Mouse (Mus musculus) hindbrain, embryonic 13.5 days (tissue): Measurements from ENCODE around the gene 1810062G17Rik. TPM values are rescaled to one million over a fixed set of nuclear protein-coding genes. Genes with fewer than 3 reads are reported as not detected.

Experiments
- ATAC-seq: fragments of 200-750 bp; cut with Nextera tagmentation; 2 replicates; pipeline ENCODE4 v1.8.0; 2017; ENCODE audit warnings: moderate TSS enrichment; ENCODE audit not compliant: low FRiP score
- H3K27ac ChIP-seq: fragments of 300-500 bp; sonication (generic); 2 replicates; pipeline ENCODE4 v1.5.1; 2015; ENCODE audit warnings: inconsistent platforms, mild to moderate bottlenecking, moderate library complexity
- H3K27me3 ChIP-seq: fragments of 300-500 bp; sonication (generic); 2 replicates; pipeline ENCODE4 v1.6.1; 2015; ENCODE audit warnings: mild to moderate bottlenecking, inconsistent platforms
- H3K36me3 ChIP-seq: fragments of 300-500 bp; sonication (generic); 2 replicates; pipeline ENCODE4 v1.6.1; 2015; ENCODE audit warnings: mild to moderate bottlenecking, inconsistent platforms
- H3K4me1 ChIP-seq: fragments of 300-500 bp; sonication (generic); replicated peaks from 2 replicates; pipeline ENCODE4 v1.6.1; 2015; ENCODE audit warnings: inconsistent platforms
- H3K4me2 ChIP-seq: fragments of 300-500 bp; sonication (generic); 2 replicates; pipeline ENCODE4 v1.6.1; 2015; ENCODE audit warnings: inconsistent platforms, mild to moderate bottlenecking, moderate library complexity
- H3K4me3 ChIP-seq: fragments of 300-500 bp; sonication (generic); 2 replicates; pipeline ENCODE4 v1.5.1; 2015; ENCODE audit warnings: mild to moderate bottlenecking, inconsistent platforms
- H3K9ac ChIP-seq: fragments of 300-500 bp; sonication (generic); 2 replicates; pipeline ENCODE4 v1.6.1; 2015; ENCODE audit warnings: mild to moderate bottlenecking, inconsistent platforms
- H3K9me3 ChIP-seq: fragments of 300-500 bp; sonication (generic); 2 replicates; pipeline ENCODE4 v1.6.1; 2016; ENCODE audit warnings: inconsistent platforms
- WGBS: fragments of 180-500 bp; shearing (Covaris S2); methylation state at CpG from one replicate; pipeline ENCODE4 v1.1.7; 2015; 5-methylcytosine and 5-hydroxymethylcytosine counted together
- polyA plus RNA-seq: library from polyadenylated mRNA; unstranded; fragments of >200 nt; fragmentation: Nextera tagmentation; extraction: Ambion mirVana; gene quantifications from 2 replicates; pipeline ENCODE4 v1.2.1, GENCODE M21; 2015

The 1810062G17Rik gene
- polyA plus RNA-seq, 1 experiment from 2014 or later, result not detected

DNA sequence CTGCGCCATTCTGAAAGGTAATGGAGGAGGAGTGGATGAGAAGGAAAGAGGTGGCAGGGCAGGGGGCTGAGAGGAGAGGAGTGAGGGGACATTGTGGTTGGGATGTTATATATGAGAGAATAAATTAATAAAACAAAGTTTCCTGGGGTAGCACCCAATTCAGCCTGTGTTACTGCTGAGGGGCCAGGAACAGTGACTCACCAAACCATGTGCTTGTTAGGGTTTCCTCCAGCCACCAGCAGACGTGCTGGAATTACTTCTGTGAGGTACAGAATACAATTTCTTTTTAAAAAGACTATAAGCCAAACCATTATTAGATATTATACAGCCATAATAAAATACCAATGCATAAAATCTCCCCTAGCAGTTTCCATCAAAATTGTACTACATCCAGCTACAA lies 18.9 kb downstream of the 1810062G17Rik start:
- no peaks in the 10 kb centered on the region for H3K27me3 ChIP-seq
- H3K4me2 ChIP-seq, result no peak overlapping the region
- peaks cover 11% of the 10 kb centered on the region; the same call in 1 of the 2 replicates for H3K4me1 ChIP-seq
- no peak overlapping the region for H3K9ac ChIP-seq
- WGBS, result 82% methylated on average over 2 of the region's 2 CpGs
- H3K27ac ChIP-seq, result no peak overlapping the region
- no peaks in the 10 kb centered on the region for H3K9me3 ChIP-seq
- no peaks in the 10 kb centered on the region for H3K36me3 ChIP-seq
- no peak overlapping the region for H3K4me3 ChIP-seq
- no peak for ATAC-seq

DNA sequence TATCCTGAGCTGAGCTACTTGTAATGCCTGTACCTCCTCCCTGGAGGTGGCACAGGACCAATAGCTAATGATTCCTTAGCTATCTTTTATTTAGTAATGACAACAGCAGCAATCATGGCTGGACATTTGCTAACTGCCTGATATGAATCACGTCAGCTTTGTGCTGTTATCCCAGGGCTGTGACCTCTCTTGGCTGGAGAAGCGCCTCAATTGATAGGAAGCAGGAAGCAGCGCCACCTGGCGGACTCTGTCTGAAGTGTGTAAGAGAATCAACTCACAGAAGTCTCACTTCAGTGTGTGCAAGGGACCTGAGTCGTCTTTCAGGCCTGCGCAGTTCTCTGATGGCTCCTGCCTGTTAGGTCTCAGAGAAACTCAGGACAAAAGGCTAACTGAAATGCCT lies 19.7 kb downstream of the 1810062G17Rik start:
- Histone ChIP-seq H3K9me3 (no peaks in the 10 kb centered on the region), H3K27me3 (no peaks in the 10 kb centered on the region), H3K27ac (no peak overlapping the region), H3K36me3 (no peaks in the 10 kb centered on the region), H3K4me3 (no peak overlapping the region), H3K4me2 (no peak overlapping the region), H3K9ac (no peak overlapping the region), H3K4me1 (peaks cover 11% of the 10 kb centered on the region; the same call in 1 of the 2 replicates)
- ATAC-seq, result peak; percentile 53; the same call in 1 of the 2 replicates
- WGBS, result 10% methylated on average over 6 of the region's 6 CpGs

DNA sequence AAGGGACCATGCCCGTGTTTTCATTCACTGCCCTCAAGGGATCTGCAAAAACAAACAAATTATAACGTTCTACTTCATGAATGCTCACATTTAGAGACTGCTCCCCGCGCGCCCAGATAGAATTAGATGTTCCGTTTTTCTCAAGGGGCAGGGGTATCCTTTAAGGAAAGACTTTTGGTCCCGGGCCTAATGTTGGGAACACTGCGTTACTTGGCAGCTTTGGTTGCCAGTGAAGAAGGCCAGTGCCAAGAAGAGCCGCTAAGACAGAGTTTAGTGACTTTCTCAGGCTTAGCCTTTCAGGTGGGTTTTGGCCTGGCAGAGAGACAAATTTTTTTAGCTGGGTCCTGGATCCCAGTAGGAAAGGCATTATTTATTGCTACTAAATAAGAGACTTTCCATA lies 20.5 kb downstream of the 1810062G17Rik start:
- Histone ChIP-seq H3K9ac (no peak overlapping the region), H3K4me2 (no peak overlapping the region), H3K9me3 (no peaks in the 10 kb centered on the region), H3K27me3 (no peaks in the 10 kb centered on the region), H3K4me3 (no peak overlapping the region), H3K36me3 (no peaks in the 10 kb centered on the region), H3K4me1 (peaks cover 11% of the 10 kb centered on the region; the same call in 1 of the 2 replicates), H3K27ac (no peak overlapping the region)
- ATAC-seq, result no peak
- 89% methylated on average over 9 of the region's 9 CpGs for WGBS

DNA sequence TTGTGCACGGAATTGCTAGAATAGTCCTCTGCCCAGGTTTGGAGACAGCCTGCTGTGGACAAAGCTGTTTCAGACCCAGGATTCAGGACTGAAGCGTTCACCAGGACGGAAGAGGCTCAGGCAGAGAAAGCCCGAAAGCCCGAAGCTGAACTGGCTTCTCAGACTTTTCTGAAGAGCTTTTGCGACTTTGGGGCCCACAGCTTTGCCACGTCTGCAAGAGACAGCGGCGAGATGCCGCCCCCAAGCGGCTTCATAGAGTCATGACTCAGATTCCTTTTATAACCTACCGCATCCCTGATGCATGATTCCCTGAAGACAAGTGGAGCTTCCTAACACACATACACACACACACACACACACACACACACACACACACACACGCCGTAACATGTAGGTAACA lies 21.0 kb downstream of the 1810062G17Rik start:
- no peak for ATAC-seq
- Histone ChIP-seq H3K9me3 (no peaks in the 10 kb centered on the region), H3K4me3 (no peak overlapping the region), H3K4me1 (peaks cover 11% of the 10 kb centered on the region; the same call in 1 of the 2 replicates), H3K27ac (no peak overlapping the region), H3K36me3 (no peaks in the 10 kb centered on the region), H3K9ac (no peak overlapping the region), H3K27me3 (no peaks in the 10 kb centered on the region), H3K4me2 (no peak overlapping the region)
- 22% methylated on average over 14 of the region's 14 CpGs for WGBS

DNA sequence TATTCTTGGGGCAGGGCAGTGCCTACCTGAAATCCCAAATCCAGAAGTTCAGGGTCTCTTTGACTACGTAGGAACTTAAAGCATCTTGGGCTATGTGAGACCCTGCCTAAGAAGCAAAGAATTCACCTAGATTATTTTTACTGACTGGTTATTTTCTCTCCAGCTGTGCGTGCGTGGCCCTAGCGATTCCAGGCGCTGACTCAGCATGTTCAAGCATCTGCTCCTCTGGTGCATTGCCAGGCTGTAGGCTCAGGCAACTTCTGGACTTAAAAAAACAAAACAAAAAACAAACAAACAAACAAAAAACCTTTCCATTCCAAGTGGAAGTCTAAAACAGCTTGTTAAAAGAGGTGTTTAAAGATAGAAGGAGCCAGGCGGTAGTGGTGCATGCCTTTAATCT lies 22.5 kb downstream of the 1810062G17Rik start:
- no peak overlapping the region for H3K27ac ChIP-seq
- no peak for ATAC-seq
- H3K4me3 ChIP-seq, result no peak overlapping the region
- no peak overlapping the region for H3K9ac ChIP-seq
- H3K36me3 ChIP-seq, result no peaks in the 10 kb centered on the region
- 91% methylated on average over 6 of the region's 6 CpGs for WGBS
- H3K9me3 ChIP-seq, result no peaks in the 10 kb centered on the region
- H3K4me2 ChIP-seq, result no peak overlapping the region
- peaks cover 11% of the 10 kb centered on the region; the same call in 1 of the 2 replicates for H3K4me1 ChIP-seq
- H3K27me3 ChIP-seq, result no peaks in the 10 kb centered on the region

DNA sequence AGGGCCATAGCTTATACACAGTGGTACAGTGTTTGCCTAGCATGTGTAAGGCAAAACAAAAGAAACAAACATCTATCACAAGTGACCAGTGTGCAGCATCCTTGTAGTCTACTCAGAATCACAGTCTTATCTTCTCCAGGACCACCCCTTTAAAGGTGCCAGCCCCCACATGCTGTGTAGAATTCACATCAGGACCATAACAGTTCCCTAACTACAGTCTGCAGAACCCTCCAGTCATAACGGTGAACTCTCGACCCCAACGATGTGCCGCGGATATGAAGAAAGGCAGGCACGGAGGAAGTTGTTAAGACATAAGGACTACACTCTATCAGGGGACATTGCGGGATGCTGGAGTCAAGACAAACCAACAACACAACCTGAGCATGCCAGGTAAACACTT lies 23.7 kb downstream of the 1810062G17Rik start:
- no peak overlapping the region for H3K9ac ChIP-seq
- H3K27me3 ChIP-seq, result no peaks in the 10 kb centered on the region
- H3K36me3 ChIP-seq, result no peaks in the 10 kb centered on the region
- no peaks in the 10 kb centered on the region for H3K9me3 ChIP-seq
- H3K27ac ChIP-seq, result no peak overlapping the region
- no peak overlapping the region for H3K4me2 ChIP-seq
- no peak overlapping the region for H3K4me3 ChIP-seq
- WGBS, result 94% methylated on average over 7 of the region's 7 CpGs
- H3K4me1 ChIP-seq, result 0 out of 2 replicates have a peak, but pooled peaks cover 3% of the 10 kb centered on the region
- ATAC-seq, result no peak

DNA sequence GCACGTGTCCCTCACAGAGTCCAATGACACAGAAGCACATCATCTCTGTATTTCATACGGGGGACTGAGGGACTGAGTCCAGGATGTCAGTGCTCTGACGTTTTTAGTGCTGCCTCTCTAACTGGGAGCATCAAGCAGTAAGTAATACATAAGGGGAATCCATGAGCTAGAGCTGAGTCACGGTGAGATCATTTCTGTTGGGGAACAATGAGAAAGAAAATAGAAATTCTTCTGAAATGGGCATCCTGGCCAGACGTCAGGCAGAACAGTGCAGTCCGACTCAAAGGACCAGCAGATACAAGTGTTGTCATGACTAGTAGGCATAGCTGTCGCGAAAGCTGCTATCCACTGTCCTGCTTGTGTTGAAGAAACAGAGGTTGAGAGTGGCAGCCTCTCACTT lies 25.2 kb downstream of the 1810062G17Rik start:
- Histone ChIP-seq H3K9me3 (no peaks in the 10 kb centered on the region), H3K9ac (no peak overlapping the region), H3K4me3 (no peak overlapping the region), H3K4me2 (no peak overlapping the region), H3K27me3 (no peaks in the 10 kb centered on the region), H3K4me1 (0 out of 2 replicates have a peak, but pooled peaks cover 3% of the 10 kb centered on the region), H3K27ac (no peak overlapping the region), H3K36me3 (no peaks in the 10 kb centered on the region)
- 91% methylated on average over 8 of the region's 8 CpGs for WGBS
- no peak for ATAC-seq

DNA sequence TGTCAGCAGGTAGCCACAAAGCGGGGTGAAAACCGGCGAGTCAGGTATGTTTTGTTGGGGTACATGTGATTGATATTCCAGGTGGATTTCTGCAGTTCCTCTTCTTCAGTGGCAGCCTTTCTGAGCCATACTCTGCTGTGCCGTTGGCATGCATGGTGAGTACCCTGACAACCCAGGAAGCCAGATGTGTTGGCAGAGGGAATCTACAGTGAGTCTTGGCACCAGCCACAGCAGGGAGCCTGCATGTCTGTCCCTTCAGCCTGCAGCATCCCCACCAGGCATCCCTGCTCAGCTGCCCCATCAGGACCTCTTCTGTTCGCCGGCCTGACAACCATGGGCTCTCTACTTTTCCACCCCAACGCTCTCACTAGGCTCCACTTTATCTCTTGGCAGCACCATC lies 25.8 kb downstream of the 1810062G17Rik start:
- H3K4me3 ChIP-seq, result no peak overlapping the region
- H3K4me2 ChIP-seq, result no peak overlapping the region
- no peak overlapping the region for H3K27ac ChIP-seq
- ATAC-seq, result no peak
- WGBS, result 79% methylated on average over 7 of the region's 7 CpGs
- H3K9me3 ChIP-seq, result no peaks in the 10 kb centered on the region
- H3K9ac ChIP-seq, result no peak overlapping the region
- no peaks in the 10 kb centered on the region for H3K27me3 ChIP-seq
- no peaks in the 10 kb centered on the region for H3K36me3 ChIP-seq
- 0 out of 2 replicates have a peak, but pooled peaks cover 2% of the 10 kb centered on the region for H3K4me1 ChIP-seq

DNA sequence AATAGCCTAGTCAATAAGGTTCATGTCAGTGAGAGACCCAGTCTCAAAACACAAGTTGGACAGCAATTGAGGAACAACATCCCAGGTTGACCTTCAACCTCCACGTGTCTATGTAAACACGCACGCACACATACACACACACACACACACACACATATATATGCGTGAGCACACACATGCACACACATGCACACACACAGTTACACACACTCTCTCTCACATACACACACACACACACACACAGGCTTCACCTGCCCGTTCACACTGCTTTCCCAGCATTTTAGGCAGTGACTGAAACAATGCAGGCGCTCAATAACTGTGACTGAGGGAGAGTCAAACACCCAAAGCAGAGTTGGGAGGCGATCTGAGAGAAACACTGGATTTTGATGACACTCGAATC lies 29.6 kb downstream of the 1810062G17Rik start:
- Histone ChIP-seq H3K36me3 (no peaks in the 10 kb centered on the region), H3K27me3 (no peaks in the 10 kb centered on the region), H3K27ac (no peak overlapping the region), H3K9me3 (no peaks in the 10 kb centered on the region), H3K4me3 (no peak overlapping the region), H3K9ac (no peak overlapping the region), H3K4me2 (no peak overlapping the region), H3K4me1 (no peaks in the 10 kb centered on the region)
- WGBS, result 81% methylated on average over 8 of the region's 8 CpGs
- ATAC-seq, result no peak

DNA sequence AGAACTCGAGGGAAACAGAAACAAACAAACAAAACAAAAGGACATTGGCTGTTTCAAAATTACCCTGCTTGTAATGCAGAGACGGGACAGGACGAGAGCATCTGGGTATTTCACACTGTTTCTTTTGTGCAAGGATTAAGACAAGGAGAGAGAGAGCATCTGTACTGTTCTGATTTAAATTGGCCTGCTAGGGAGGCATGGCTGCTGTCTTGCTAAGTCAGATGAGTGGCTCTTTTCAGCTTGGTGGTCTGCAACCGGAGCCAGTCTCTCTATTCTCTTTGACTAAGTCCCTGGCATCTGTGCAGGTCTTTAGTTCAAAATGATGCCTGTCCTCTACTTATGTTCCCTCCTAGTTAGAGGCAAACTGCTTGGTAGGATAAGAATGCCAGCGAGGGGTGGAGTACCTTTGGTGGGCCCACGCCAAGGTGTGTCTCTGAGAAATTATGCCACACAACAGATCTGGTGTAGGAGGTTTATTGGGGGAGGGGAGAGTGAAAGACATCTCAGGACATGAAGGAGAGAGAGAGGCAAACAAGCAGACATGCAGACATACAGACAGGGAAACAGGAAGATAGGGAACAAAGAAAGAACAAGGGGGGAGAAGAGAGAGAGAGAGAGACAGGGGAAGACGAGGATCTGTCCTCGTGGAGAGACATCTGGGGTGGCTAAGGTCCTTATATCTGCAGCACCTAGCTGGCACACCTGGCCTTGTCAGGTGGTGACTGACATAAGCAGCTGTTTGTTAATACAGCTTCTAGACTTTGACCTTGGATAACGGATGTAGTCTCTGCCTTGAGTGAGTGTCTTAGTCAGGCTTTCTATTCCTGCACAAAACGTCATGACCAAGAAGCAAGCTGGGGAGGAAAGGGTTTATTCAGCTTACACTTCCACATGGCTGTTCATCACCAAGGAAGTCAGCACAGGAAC lies 30.3 kb downstream of the 1810062G17Rik start:
- Histone ChIP-seq H3K27me3 (no peaks in the 10 kb centered on the region), H3K9ac (no peak overlapping the region), H3K36me3 (no peaks in the 10 kb centered on the region), H3K9me3 (no peaks in the 10 kb centered on the region), H3K4me2 (no peak overlapping the region), H3K27ac (no peak overlapping the region), H3K4me1 (no peaks in the 10 kb centered on the region), H3K4me3 (no peak overlapping the region)
- no peak for ATAC-seq
- WGBS, result 53% methylated on average over 10 of the region's 10 CpGs

DNA sequence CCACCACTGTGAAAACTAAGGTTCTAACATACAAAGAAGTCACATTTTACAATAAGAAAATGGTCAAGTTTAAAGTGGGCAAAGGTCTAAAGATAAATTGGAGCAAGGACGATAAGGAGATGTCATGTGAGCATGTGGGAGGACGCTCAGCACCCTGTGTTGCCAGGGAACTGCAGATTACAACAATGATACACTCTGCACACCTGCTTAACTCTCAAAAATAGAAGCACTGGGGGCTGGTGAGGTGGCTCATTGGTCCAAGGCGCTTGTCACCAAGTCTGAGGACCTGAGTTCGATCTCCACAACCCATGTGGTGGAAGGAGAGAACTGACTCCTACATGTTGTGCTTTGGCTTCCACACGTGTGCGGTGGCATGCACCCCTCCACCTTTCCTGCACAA lies 35.8 kb downstream of the 1810062G17Rik start:
- Histone ChIP-seq H3K36me3 (no peaks in the 10 kb centered on the region), H3K27ac (no peak overlapping the region), H3K9ac (no peak overlapping the region), H3K4me3 (no peak overlapping the region), H3K9me3 (no peaks in the 10 kb centered on the region), H3K4me2 (no peak overlapping the region), H3K27me3 (no peaks in the 10 kb centered on the region), H3K4me1 (no peaks in the 10 kb centered on the region)
- WGBS, result 92% methylated on average over 6 of the region's 6 CpGs
- ATAC-seq, result no peak

DNA sequence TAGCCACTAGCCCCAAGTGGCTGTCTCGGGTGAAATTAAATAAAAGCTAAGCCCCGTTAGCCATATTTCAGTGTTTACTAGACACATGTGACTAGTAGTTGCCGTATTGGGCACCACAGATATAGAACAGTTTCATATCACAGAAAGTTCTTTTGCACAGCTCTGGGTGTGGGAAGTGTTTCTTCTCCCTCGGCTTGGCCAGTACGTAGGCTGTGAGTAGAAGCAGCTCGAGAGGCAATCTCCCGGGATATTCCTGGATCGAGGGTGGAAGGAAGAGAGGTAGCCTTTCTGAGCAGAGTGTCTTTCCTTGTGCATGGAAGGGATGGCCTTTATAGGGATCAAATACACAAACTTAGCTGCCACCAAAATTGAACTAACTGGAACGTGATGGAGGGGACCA lies 40.5 kb downstream of the 1810062G17Rik start:
- Histone ChIP-seq H3K36me3 (no peaks in the 10 kb centered on the region), H3K9ac (no peak overlapping the region), H3K27me3 (peaks cover 23% of the 10 kb centered on the region), H3K4me1 (peaks cover 5% of the 10 kb centered on the region), H3K4me2 (no peak overlapping the region), H3K4me3 (no peak overlapping the region), H3K9me3 (no peaks in the 10 kb centered on the region), H3K27ac (no peak overlapping the region)
- 88% methylated on average over 9 of the region's 9 CpGs for WGBS
- ATAC-seq, result no peak
